Mouse (Mus musculus) megakaryocyte, embryonic 14.5 days (primary cell): Measurements from ENCODE around the gene Nat10.

Experiments used
- FLI1 ChIP-seq: IDR thresholded peaks from 2 replicates; pipeline ENCODE4 v1.6.1; 2012; ENCODE audit warnings: low read length, inconsistent platforms, mixed read lengths
- GATA1 ChIP-seq: IDR thresholded peaks from 3 replicates; pipeline ENCODE4 v1.6.1; 2012; ENCODE audit warnings: mixed read lengths, low read length, inconsistent platforms, borderline replicate concordance

DNA sequence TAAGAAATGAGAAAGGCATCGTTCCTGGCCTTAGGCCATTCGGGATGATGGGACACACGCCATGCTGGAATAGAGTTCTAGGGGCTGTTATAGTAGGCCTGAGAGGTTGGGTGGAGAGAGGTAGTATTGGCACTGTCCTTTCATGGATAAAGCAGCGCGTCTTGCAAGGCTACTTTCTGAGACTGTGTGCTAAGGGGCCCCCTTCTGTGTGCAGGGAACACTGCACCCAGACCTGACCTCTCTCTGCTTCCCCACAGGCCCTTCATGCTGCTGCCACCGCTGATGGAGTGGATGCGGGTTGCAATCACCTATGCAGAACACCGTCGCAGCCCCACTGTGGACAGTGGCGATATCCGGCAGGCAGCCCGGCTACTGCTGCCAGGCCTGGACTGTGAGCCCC lies 60.6 kb downstream of the Nat10 start:
- no peak for TF ChIP-seq FLI1
- no peak for TF ChIP-seq GATA1
